Mouse (Mus musculus): ENCODE measurements around the gene Idua. TPM values are rescaled to one million over a fixed set of nuclear protein-coding genes. Genes with fewer than 3 reads are reported as not detected.

Idua gene
- polyA plus RNA-seq, 1 experiment from 2014 or later, result 12.3 TPM

DNA sequence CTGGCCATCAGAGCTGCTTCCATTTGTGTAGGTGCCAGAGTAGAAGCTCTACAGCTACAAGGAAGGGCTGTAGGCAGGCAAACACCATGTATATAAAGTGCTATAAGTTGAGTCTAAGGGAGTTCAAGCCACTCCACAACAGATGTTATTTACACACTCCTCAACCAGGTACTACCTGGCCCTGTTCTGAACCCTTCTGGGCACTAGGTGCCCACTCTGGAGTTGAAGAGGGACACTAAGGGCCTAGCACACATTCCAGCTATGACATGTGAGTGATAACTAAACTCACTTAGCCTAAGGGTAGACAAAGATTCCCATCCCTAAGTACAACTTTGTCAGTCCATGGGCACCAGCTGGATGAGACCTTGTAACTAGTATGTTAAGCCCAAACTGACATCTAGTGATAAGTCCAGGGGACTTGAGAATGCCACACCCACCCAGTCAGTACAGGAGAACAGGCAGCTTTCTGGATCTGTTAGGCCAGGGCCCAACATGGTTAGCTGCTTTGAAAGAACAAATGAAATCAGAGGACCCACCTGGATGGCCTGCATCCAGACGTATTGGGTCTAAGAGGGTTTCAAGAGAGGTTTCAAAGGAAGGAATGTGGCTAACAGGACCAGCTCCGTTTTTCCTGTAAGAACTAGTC lies 12.2 kb upstream of the Idua start:
- H3K27me3 ChIP-seq (ENCODE audit: insufficient read depth, low read length), result no peaks in the 10 kb centered on the region
- no peak overlapping the region for H3K27ac ChIP-seq (ENCODE audit: low read depth)
- no peak for DNase-seq
- no peaks in the 10 kb centered on the region for H3K4me1 ChIP-seq (ENCODE audit: insufficient read depth)
- H3K4me3 ChIP-seq (ENCODE audit: low read depth, low read length), result no peak overlapping the region
- peaks cover 79% of the 10 kb centered on the region for H3K36me3 ChIP-seq (ENCODE audit: insufficient read depth)
- no peaks in the 10 kb centered on the region for H3K9me3 ChIP-seq (ENCODE audit: low read depth, low read length)
- no peak for TF ChIP-seq CTCF (IDR thresholded peaks at IDR 0.05; ENCODE audit: low read depth)
- no peak overlapping the region for H3K9ac ChIP-seq
- 80% methylated on average over 2 of the region's 2 CpGs for WGBS
- ATAC-seq (ENCODE audit: insufficient read depth), result no peak
- no peak overlapping the region for H3K4me2 ChIP-seq

DNA sequence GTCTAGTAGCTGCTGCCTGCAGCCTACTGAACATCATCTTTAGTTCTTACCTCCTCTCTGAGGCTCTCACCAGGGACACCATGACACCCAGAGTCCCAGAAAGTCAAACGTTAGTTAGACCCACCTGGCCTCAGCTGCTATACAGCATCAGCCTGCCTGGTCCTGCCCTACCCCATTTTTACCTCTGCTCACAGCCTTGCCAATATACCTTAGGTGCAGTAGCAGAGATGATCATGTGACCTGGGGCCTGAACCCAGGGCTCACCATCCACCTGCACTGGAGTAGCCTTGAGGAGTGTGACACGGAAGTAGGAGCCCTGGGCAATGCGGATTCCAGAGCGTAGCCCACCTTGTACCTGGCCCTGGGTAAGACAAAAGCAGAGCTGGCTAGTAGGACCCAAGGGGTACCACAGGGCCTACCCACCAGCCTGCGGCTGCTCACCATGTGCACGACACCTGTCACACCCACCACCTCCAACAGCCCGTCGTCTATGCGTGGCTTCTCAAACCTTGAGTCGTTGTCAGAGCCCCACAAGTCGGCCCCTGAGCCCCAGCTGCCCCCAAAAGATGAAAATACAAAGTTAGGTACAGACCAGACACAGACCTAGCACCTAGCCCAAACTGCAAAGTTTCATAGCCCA lies 11.1 kb upstream of the Idua start:
- Histone ChIP-seq H3K9ac (no peak overlapping the region), H3K4me2 (no peak overlapping the region), H3K4me1 (ENCODE audit: insufficient read depth) (no peaks in the 10 kb centered on the region), H3K27ac (ENCODE audit: low read depth) (no peak overlapping the region), H3K4me3 (ENCODE audit: low read depth, low read length) (no peak overlapping the region), H3K36me3 (ENCODE audit: insufficient read depth) (peaks cover 82% of the 10 kb centered on the region), H3K9me3 (ENCODE audit: low read depth, low read length) (no peaks in the 10 kb centered on the region), H3K27me3 (ENCODE audit: insufficient read depth, low read length) (no peaks in the 10 kb centered on the region)
- ATAC-seq (ENCODE audit: insufficient read depth), result no peak
- TF ChIP-seq CTCF (IDR thresholded peaks at IDR 0.05; ENCODE audit: low read depth), result no peak
- 87% methylated on average over 11 of the region's 11 CpGs for WGBS
- DNase-seq, result no peak

DNA sequence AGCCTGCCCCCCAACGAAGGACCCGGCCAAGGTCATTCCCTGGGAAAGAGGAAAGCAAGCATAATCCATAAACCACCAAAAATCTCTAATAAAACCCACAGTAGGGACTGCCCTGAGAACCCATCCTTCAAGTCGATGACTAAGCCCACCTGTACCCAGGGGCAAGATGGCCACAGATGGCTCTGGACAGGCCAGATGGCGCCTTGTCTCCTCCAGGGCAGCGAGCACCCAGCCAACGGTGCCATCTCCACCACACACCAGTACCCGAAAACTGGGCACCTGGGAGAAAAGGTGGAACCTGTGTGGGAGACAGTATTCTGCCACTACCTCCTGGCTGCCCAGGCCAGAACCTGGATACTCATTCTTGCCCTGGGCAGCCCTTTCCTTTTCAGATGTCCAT lies 9.8 kb upstream of the Idua start:
- no peak overlapping the region for H3K4me3 ChIP-seq (ENCODE audit: low read depth, low read length)
- no peak overlapping the region for H3K27ac ChIP-seq (ENCODE audit: low read depth)
- no peak overlapping the region for H3K4me2 ChIP-seq
- ATAC-seq (ENCODE audit: insufficient read depth), result no peak
- no peak overlapping the region for H3K9ac ChIP-seq
- DNase-seq, result no peak
- no peak for TF ChIP-seq CTCF (IDR thresholded peaks at IDR 0.05; ENCODE audit: low read depth)
- 92% methylated on average over 7 of the region's 7 CpGs for WGBS
- no peaks in the 10 kb centered on the region for H3K4me1 ChIP-seq (ENCODE audit: insufficient read depth)
- no peaks in the 10 kb centered on the region for H3K27me3 ChIP-seq (ENCODE audit: insufficient read depth, low read length)
- no peaks in the 10 kb centered on the region for H3K9me3 ChIP-seq (ENCODE audit: low read depth, low read length)
- peaks cover 87% of the 10 kb centered on the region for H3K36me3 ChIP-seq (ENCODE audit: insufficient read depth)

DNA sequence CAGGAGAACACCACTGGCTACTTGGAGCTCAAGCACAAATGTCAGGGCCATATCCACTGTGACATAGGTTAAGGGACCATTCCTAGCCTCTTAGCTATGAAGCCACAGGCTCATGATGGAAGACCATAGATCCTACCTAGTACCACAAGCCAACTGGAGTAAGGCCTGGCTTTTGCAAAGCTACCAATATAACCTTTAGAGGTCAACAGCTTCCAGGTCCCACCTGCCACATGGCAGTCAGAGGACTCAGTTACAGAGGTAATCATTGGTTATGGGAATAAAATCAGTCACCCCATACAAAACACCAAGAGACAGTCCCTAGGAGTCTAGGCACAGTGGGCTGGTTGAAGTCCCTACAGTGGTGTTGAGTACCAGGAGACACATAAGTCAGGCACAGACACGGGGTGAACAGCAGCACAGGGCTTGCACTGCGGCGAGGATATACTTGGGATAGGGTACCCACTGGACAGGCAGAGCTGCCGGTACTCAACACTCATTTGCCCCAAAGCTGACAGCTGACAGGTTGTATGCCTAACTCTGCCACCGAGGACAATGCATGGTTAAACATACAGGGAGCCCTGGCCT lies 8.9 kb upstream of the Idua start:
- peaks cover 88% of the 10 kb centered on the region for H3K36me3 ChIP-seq (ENCODE audit: insufficient read depth)
- H3K9ac ChIP-seq, result no peak overlapping the region
- WGBS, result 75% methylated on average over 5 of the region's 5 CpGs
- DNase-seq (no peak), ATAC-seq (ENCODE audit: insufficient read depth) (no peak)
- H3K4me2 ChIP-seq, result no peak overlapping the region
- H3K4me1 ChIP-seq (ENCODE audit: insufficient read depth), result no peaks in the 10 kb centered on the region
- H3K4me3 ChIP-seq (ENCODE audit: low read depth, low read length), result no peak overlapping the region
- H3K27me3 ChIP-seq (ENCODE audit: insufficient read depth, low read length), result no peaks in the 10 kb centered on the region
- H3K27ac ChIP-seq (ENCODE audit: low read depth), result no peak overlapping the region
- no peaks in the 10 kb centered on the region for H3K9me3 ChIP-seq (ENCODE audit: low read depth, low read length)
- no peak for TF ChIP-seq CTCF (IDR thresholded peaks at IDR 0.05; ENCODE audit: low read depth)

DNA sequence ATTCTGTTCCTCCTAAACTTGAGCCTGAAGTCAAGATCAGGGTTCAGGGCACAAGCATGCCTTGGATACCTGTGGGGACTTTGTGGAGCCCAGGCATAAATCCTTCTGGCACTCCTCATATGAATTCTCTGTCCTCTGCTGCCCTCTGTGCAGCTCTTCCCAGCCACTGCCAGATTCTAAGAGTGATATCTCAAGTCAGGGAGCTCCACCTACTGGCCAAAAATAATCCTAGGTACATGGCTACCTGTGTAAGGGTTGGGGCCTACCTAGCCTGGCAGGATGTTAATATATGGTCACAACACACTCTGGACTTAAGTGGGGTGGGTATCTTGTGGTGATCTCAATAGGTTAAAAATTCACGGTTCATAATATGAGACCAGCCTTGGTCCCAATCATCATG lies 8.3 kb upstream of the Idua start:
- Histone ChIP-seq H3K9ac (no peak overlapping the region), H3K4me2 (no peak overlapping the region), H3K4me3 (ENCODE audit: low read depth, low read length) (no peak overlapping the region), H3K4me1 (ENCODE audit: insufficient read depth) (no peaks in the 10 kb centered on the region), H3K9me3 (ENCODE audit: low read depth, low read length) (no peaks in the 10 kb centered on the region), H3K36me3 (ENCODE audit: insufficient read depth) (peaks cover 87% of the 10 kb centered on the region), H3K27ac (ENCODE audit: low read depth) (no peak overlapping the region), H3K27me3 (ENCODE audit: insufficient read depth, low read length) (no peaks in the 10 kb centered on the region)
- peak; percentile 76 for TF ChIP-seq CTCF (IDR thresholded peaks at IDR 0.05; ENCODE audit: low read depth)
- WGBS, result 39% methylated on average over 1 of the region's 1 CpGs
- DNase-seq, result peak; percentile 81
- ATAC-seq (ENCODE audit: insufficient read depth), result peak; percentile 47; the same call in 1 of the 2 replicates

DNA sequence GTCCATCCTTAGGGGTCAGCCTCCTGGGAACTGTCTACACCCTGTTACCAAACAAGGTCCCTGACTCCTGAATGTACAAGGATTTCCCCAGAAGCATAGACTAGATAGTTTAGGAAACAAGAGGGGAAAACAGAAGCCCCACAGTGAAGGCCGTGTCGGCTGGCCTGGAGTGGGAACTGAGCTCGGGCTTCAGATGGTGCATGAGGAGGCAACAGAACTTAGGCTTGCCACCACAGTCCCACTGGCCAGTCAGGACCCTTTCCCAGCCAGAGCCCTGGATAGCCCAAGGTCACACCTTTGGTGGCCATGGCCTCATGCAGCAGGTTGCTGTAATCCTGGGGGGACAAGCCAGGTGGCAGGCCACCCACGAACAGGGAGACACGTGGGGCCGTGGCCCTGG lies 6.8 kb upstream of the Idua start:
- no peak overlapping the region for H3K4me2 ChIP-seq
- WGBS, result 87% methylated on average over 6 of the region's 6 CpGs

DNA sequence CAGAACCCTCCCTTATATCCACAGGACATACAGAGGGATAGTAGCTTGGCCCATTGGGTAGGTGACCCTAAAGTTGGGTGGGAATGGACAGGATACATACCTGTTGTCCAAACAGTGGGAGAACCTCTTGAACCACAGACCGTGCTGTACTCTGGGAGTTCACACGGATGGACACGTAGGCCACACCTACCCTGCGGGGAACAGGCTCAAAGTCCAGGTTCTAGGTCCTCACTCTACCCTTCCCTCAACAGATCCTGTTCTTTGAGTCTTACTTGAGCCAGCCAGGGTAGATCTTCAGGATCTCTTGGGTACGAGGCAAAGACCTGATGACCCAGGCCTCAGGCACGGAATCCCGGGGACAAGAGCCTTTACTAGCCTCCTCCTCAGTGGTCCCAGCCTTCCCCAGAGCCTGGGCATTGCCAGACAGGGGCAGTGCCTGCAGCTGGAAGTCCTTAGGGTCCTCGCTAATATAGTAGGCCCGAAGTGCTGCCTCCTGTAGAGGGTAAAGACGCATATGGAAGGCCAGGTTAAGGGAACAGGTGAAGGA lies 5.6 kb upstream of the Idua start:
- ATAC-seq (ENCODE audit: insufficient read depth) (no peak), DNase-seq (no peak)
- Histone ChIP-seq H3K9ac (no peak overlapping the region), H3K36me3 (ENCODE audit: insufficient read depth) (peaks cover 80% of the 10 kb centered on the region), H3K4me3 (ENCODE audit: low read depth, low read length) (no peak overlapping the region), H3K4me2 (no peak overlapping the region), H3K27ac (ENCODE audit: low read depth) (no peak overlapping the region), H3K4me1 (ENCODE audit: insufficient read depth) (no peaks in the 10 kb centered on the region), H3K27me3 (ENCODE audit: insufficient read depth, low read length) (no peaks in the 10 kb centered on the region), H3K9me3 (ENCODE audit: low read depth, low read length) (no peaks in the 10 kb centered on the region)
- TF ChIP-seq CTCF (IDR thresholded peaks at IDR 0.05; ENCODE audit: low read depth), result no peak
- WGBS, result 92% methylated on average over 10 of the region's 10 CpGs

More for the DNA sequence above, 6.8 kb upstream of the Idua start:
- peaks cover 91% of the 10 kb centered on the region for H3K36me3 ChIP-seq (ENCODE audit: insufficient read depth)
- no peak overlapping the region for H3K4me3 ChIP-seq (ENCODE audit: low read depth, low read length)
- H3K4me1 ChIP-seq (ENCODE audit: insufficient read depth), result no peaks in the 10 kb centered on the region
- no peak overlapping the region for H3K9ac ChIP-seq
- no peak overlapping the region for H3K27ac ChIP-seq (ENCODE audit: low read depth)
- H3K9me3 ChIP-seq (ENCODE audit: low read depth, low read length), result no peaks in the 10 kb centered on the region
- no peak for DNase-seq
- no peaks in the 10 kb centered on the region for H3K27me3 ChIP-seq (ENCODE audit: insufficient read depth, low read length)
- ATAC-seq (ENCODE audit: insufficient read depth), result no peak
- TF ChIP-seq CTCF (IDR thresholded peaks at IDR 0.05; ENCODE audit: low read depth), result no peak

Data from lung, embryonic 14.5 days (tissue).